In genomic region chrX:84878125-84878524, GRCm38 (mm10) we compare ENCODE assay signal across 11 mouse cellular contexts.
"Had no signal": no experiment of that assay in that cellular context is flagged by ENCODE, and none has a peak within 500 bp of the region (broad histone marks: within the 10 kb centered on the region; RNA-seq: fewer than 3 reads in every experiment).

No protein-coding gene starts in this region.

- H3K27me3 ChIP-seq: limb, embryonic 15.5 days; liver, embryonic 12.5 days; megakaryocyte, embryonic 14.5 days; midbrain, embryonic 13.5 days had no signal

- DNase-seq: kidney, adult 8-10 months; layer of hippocampus, adult 9-11 months; layer of hippocampus, postnatal 36 days; lung, postnatal 4 days; thymus, postnatal 14 days had no signal

- H3K9me3 ChIP-seq: limb, embryonic 15.5 days; liver, embryonic 12.5 days; megakaryocyte, embryonic 14.5 days; midbrain, embryonic 13.5 days had no signal

- H3K9ac ChIP-seq: limb, embryonic 15.5 days; liver, embryonic 12.5 days; lung, embryonic 14.5 days; midbrain, embryonic 13.5 days had no signal

- ATAC-seq: liver, embryonic 12.5 days; midbrain, embryonic 13.5 days had no signal

- H3K4me1 ChIP-seq: limb, embryonic 15.5 days; liver, embryonic 12.5 days; megakaryocyte, embryonic 14.5 days; midbrain, embryonic 13.5 days had no signal

- H3K27ac ChIP-seq: limb, embryonic 15.5 days; liver, embryonic 12.5 days; midbrain, embryonic 13.5 days; stomach, postnatal 0 days had no signal

- H3K4me2 ChIP-seq: limb, embryonic 15.5 days; liver, embryonic 12.5 days; lung, embryonic 14.5 days; midbrain, embryonic 13.5 days had no signal

- H3K36me3 ChIP-seq: limb, embryonic 15.5 days; liver, embryonic 12.5 days; midbrain, embryonic 13.5 days had no signal

- H3K4me3 ChIP-seq: limb, embryonic 15.5 days; liver, embryonic 12.5 days; megakaryocyte, embryonic 14.5 days; midbrain, embryonic 13.5 days had no signal
